Mouse (Mus musculus): ENCODE measurements around the gene Ret.

Ret gene

GRCm38 (mm10) chr6:118197440-118197975, at the start of gene Ret:
Gene Ret, minus strand, starts transcription at chr6:118197718.
- DNase-seq (ENCODE audit: low read depth, low spot score): peak; percentile 75

GRCm38 (mm10) chr6:118247161-118247560, 49.6 kb upstream of the Ret start:
- DNase-seq (ENCODE audit: low read depth, low spot score): no peak

- no peak for DNase-seq (ENCODE audit: low read depth, low spot score)
Measured at GRCm38 (mm10) chr6:118244106-118244505, 46.6 kb upstream of the Ret start.

GRCm38 (mm10) chr6:118242941-118243340, 45.4 kb upstream of the Ret start:
- DNase-seq (ENCODE audit: low read depth, low spot score): no peak

- no peak for DNase-seq (ENCODE audit: low read depth, low spot score)
Measured at GRCm38 (mm10) chr6:118226072-118226471, 28.6 kb upstream of the Ret start.

GRCm38 (mm10) chr6:118222471-118222870, 25.0 kb upstream of the Ret start:
- DNase-seq (ENCODE audit: low read depth, low spot score): no peak

GRCm38 (mm10) chr6:118215676-118216075, 18.2 kb upstream of the Ret start:
- DNase-seq (ENCODE audit: low read depth, low spot score): peak; percentile 52

- DNase-seq (ENCODE audit: low read depth, low spot score): no peak
Measured at GRCm38 (mm10) chr6:118208326-118208725, 10.8 kb upstream of the Ret start.

GRCm38 (mm10) chr6:118206386-118206785, 8.9 kb upstream of the Ret start:
- no peak for DNase-seq (ENCODE audit: low read depth, low spot score)

GRCm38 (mm10) chr6:118205176-118205890, 7.8 kb upstream of the Ret start:
- DNase-seq (ENCODE audit: low read depth, low spot score): peak; percentile 18

GRCm38 (mm10) chr6:118204112-118204511, 6.6 kb upstream of the Ret start:
- no peak for DNase-seq (ENCODE audit: low read depth, low spot score)

- peak; percentile 82 for DNase-seq (ENCODE audit: low read depth, low spot score)
Measured at GRCm38 (mm10) chr6:118196751-118197439, 623 bp downstream of the Ret start.

- peak; percentile 23 for DNase-seq (ENCODE audit: low read depth, low spot score)
Measured at GRCm38 (mm10) chr6:118195108-118195507, 2.4 kb downstream of the Ret start.

GRCm38 (mm10) chr6:118192882-118193281, 4.6 kb downstream of the Ret start:
- DNase-seq (ENCODE audit: low read depth, low spot score): no peak

- DNase-seq (ENCODE audit: low read depth, low spot score): no peak
Measured at GRCm38 (mm10) chr6:118192199-118192598, 5.3 kb downstream of the Ret start.

- no peak for DNase-seq (ENCODE audit: low read depth, low spot score)
Measured at GRCm38 (mm10) chr6:118189764-118190163, 7.8 kb downstream of the Ret start.

- no peak for DNase-seq (ENCODE audit: low read depth, low spot score)
Measured at GRCm38 (mm10) chr6:118188599-118188998, 8.9 kb downstream of the Ret start.

- no peak for DNase-seq (ENCODE audit: low read depth, low spot score)
Measured at GRCm38 (mm10) chr6:118187285-118187641, 10.3 kb downstream of the Ret start.

GRCm38 (mm10) chr6:118186620-118187284, 10.8 kb downstream of the Ret start:
- DNase-seq (ENCODE audit: low read depth, low spot score): no peak

GRCm38 (mm10) chr6:118184126-118184525, 13.4 kb downstream of the Ret start:
- no peak for DNase-seq (ENCODE audit: low read depth, low spot score)

- no peak for DNase-seq (ENCODE audit: low read depth, low spot score)
Measured at GRCm38 (mm10) chr6:118180085-118180423, 17.5 kb downstream of the Ret start.

GRCm38 (mm10) chr6:118179316-118180084, 18.0 kb downstream of the Ret start:
- DNase-seq (ENCODE audit: low read depth, low spot score): peak; percentile 73

All from R1 (cell line).